Mouse (Mus musculus): ENCODE results near the gene Cox7b. TPM values are rescaled to one million over a fixed set of nuclear protein-coding genes. Genes with fewer than 3 reads are reported as not detected.
"Not testable (repeated sequence)": the region's sequence is repeated elsewhere in the genome, so short reads cannot be mapped to it uniquely, and the experiment has no call there.

The Cox7b gene
- 5.5 and 18.9 TPM in 2 replicates for polyA plus RNA-seq (2012; ENCODE audit: insufficient read depth, low replicate concordance)

DNA sequence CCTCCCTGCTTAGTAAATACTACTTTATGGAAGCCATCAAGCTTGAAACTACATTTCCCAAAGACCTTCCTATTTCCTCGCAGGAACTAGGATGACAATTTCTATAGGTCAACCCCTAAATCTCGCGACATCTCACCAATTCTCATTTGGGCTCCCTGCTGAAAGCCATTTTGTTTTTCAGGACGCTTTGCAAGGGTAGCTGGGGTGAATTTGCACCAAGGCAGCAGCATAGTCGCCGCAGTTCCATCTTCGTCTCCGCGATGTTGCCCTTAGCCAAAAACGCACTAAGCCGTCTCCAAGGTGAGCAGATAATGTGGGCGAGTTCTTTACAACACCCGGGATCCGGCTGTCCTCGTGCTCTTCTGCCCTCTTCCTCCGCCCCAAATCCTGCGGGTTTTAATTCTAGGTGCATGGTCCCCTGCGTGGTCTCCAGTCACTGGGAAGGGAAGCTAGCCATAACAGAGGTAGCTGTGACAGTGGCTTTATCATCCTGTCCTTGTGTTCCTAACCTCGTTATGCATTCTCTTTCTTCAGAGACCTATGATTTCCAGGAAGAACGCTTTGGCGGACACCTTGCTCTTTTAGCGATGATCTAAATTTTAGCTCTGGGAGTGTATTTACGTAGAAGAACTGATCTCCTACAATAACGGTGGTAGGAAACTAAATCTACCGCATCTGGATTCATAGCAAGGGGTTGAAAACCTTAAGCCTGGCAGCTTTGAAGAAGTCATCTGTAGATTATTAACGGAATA is at the start of gene Cox7b:
TSS of gene Cox7b (plus strand) at position 130 of the 752 bp plus-strand sequence.
- H3K4me1 ChIP-seq, result peaks cover 18% of the 10 kb centered on the region; the same call in 1 of the 2 replicates

DNA sequence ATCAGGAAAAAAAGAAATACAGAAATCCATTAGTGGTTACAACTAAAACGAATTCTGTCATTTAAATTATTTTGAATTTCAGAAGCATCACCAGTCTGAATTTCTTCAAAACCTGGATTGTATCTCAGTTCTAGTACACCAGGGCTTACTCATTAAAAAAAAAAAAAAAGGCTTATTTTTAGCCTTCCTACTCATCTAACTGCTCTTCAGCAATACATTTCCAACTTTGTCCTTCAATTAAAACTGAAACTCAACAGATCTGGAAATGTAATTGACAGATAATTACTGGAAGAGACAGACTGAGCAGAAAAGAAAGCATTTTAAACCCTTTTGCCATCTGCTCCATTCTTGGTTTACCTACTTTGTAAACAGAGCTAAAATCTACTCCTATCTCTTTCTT is 13.9 kb upstream of the Cox7b start:
- TF ChIP-seq GATA1 (IDR thresholded peaks at IDR 0.05; ENCODE audit: borderline replicate concordance, low read length), result no peak
- no peak for TF ChIP-seq FLI1 (IDR thresholded peaks at IDR 0.05; ENCODE audit: low read length)
- no peak overlapping the region for H3K4me3 ChIP-seq (replicated peaks)

More for the DNA sequence above, at the start of gene Cox7b:
- Histone ChIP-seq H3K4me3 (replicated peaks) (peak within 1 kb of the TSS; percentile 94), H3K27me3 (replicated peaks) (peaks cover 7% of the 10 kb centered on the region), H3K36me3 (replicated peaks; ENCODE audit: low read length) (peaks cover 25% of the 10 kb centered on the region), H3K9me3 (no peaks in the 10 kb centered on the region)
- TF ChIP-seq FLI1 (IDR thresholded peaks at IDR 0.05; ENCODE audit: low read length) (no peak), GATA1 (IDR thresholded peaks at IDR 0.05; ENCODE audit: borderline replicate concordance, low read length) (no peak)

DNA sequence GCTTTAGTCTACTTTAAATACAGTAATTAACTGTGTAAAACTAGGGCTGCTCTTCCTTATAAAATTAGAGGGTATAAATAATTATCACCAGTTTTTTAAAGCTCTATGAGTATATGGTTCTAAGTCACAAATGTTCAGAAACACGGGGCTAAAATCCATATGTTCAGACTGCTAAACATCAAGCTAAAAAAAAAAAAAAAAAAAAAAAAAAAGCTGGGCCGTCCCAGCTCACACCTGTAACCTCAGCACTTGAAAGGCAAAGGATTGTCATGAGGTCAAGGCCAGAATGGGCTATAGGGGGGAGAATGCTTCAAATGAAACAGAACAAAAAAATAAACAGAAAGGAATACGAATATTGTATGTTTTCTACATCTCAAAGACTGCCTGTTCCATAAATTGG is 4.7 kb upstream of the Cox7b start:
- Histone ChIP-seq H3K4me1 (peaks cover 33% of the 10 kb centered on the region), H3K36me3 (replicated peaks; ENCODE audit: low read length) (peaks cover 7% of the 10 kb centered on the region), H3K9me3 (no peaks in the 10 kb centered on the region), H3K4me3 (replicated peaks) (peak overlapping the region; percentile 96), H3K27me3 (replicated peaks) (peaks cover 6% of the 10 kb centered on the region)
- TF ChIP-seq GATA1 (IDR thresholded peaks at IDR 0.05; ENCODE audit: borderline replicate concordance, low read length) (no peak), FLI1 (IDR thresholded peaks at IDR 0.05; ENCODE audit: low read length) (no peak)

More for the DNA sequence above, 13.9 kb upstream of the Cox7b start:
- Histone ChIP-seq H3K27me3 (replicated peaks) (no peaks in the 10 kb centered on the region), H3K9me3 (no peaks in the 10 kb centered on the region), H3K4me1 (peaks cover 22% of the 10 kb centered on the region; the same call in 1 of the 2 replicates), H3K36me3 (replicated peaks; ENCODE audit: low read length) (peaks cover 65% of the 10 kb centered on the region)

DNA sequence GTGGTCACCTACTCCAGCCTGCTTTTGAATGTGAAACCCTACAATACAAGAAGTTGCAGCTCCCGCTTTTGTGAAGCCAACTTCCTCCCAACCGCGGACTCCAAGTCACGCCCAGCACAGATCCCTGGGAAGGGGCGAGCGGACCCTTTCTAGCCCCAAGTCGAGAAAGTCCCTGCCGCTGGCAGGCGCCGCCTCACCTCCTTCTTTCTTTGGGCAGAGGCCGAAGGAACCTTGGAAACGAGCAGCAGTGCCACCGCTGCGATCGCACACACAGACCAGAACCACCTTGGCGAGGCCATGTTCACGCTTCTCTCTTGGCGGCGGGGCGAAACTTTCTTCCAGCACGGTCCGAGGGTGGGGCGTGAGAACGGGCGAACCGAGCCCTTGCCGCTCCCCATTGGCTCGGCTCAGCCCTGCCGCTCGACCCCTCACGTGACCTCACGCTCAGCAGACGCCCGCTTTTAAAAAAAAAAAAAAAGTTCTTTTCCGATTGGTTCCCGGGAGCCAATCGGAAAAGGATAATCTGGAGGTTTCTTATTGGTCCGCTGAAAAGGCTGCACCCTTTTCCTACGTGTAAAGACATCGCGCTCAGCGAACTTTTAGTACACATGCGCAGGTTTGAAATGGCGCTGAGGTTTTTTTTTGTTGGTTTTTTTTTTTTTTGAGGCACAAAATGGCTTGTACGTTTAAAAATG is 3.9 kb upstream of the Cox7b start, which contains the start of gene Magt1:
TSS of gene Magt1 (minus strand) at position 442 of the 695 bp plus-strand sequence.
- H3K27me3 ChIP-seq (replicated peaks), result peaks cover 7% of the 10 kb centered on the region
- peak within 1 kb of the TSS; percentile 96 for H3K4me3 ChIP-seq (replicated peaks)
- H3K9me3 ChIP-seq, result no peaks in the 10 kb centered on the region
- TF ChIP-seq FLI1 (IDR thresholded peaks at IDR 0.05; ENCODE audit: low read length) (no peak), GATA1 (IDR thresholded peaks at IDR 0.05; ENCODE audit: borderline replicate concordance, low read length) (no peak)
- H3K36me3 ChIP-seq (replicated peaks; ENCODE audit: low read length), result peaks cover 3% of the 10 kb centered on the region
- peaks cover 31% of the 10 kb centered on the region for H3K4me1 ChIP-seq

DNA sequence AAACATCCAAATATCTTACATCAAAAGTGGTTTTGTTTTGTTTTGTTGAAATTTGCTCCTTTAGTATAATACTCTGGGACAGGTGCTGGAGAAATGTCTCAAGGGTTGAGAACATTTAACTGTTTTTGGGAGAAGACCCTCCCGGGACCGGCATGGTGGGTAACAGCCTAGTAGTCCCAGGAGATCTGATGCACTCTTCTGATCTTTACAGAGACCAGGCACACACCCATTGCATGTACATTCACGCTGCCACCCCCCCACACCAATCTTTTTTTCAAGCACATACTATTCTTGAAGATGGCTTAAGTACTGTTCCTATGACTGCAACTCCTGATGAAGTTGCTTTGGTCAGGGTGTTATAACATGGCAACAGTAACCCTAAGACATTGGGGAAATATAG is 2.9 kb upstream of the Cox7b start:
- Histone ChIP-seq H3K4me3 (replicated peaks) (peak overlapping the region; percentile 91), H3K9me3 (no peaks in the 10 kb centered on the region), H3K4me1 (peaks cover 31% of the 10 kb centered on the region), H3K27me3 (replicated peaks) (peaks cover 7% of the 10 kb centered on the region), H3K36me3 (replicated peaks; ENCODE audit: low read length) (peaks cover 5% of the 10 kb centered on the region)
- TF ChIP-seq GATA1 (IDR thresholded peaks at IDR 0.05; ENCODE audit: borderline replicate concordance, low read length) (no peak), FLI1 (IDR thresholded peaks at IDR 0.05; ENCODE audit: low read length) (no peak)

DNA sequence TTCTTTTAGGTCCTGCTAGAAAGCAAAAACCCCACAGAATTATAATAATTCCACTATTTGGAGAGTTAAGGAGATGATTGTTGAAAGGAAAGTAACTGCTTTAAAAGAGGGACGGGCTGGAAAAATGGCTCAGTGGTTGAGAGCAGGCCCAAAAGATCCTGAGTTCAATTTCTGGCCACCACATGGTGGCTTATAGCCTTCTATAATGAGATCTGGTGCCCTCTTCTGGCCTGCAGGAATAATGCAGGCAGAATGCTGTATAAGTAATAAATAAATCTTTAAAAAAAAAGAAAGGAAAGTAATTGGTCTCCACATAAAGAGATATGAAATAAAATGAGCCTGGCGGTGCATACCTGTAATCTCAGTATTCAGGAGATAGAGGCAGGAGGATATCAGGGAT is 2.3 kb upstream of the Cox7b start:
- Histone ChIP-seq H3K4me3 (replicated peaks) (no peak overlapping the region), H3K9me3 (no peaks in the 10 kb centered on the region), H3K36me3 (replicated peaks; ENCODE audit: low read length) (peaks cover 5% of the 10 kb centered on the region), H3K4me1 (peaks cover 31% of the 10 kb centered on the region), H3K27me3 (replicated peaks) (peaks cover 7% of the 10 kb centered on the region)
- TF ChIP-seq GATA1 (IDR thresholded peaks at IDR 0.05; ENCODE audit: borderline replicate concordance, low read length) (no peak), FLI1 (IDR thresholded peaks at IDR 0.05; ENCODE audit: low read length) (no peak)

DNA sequence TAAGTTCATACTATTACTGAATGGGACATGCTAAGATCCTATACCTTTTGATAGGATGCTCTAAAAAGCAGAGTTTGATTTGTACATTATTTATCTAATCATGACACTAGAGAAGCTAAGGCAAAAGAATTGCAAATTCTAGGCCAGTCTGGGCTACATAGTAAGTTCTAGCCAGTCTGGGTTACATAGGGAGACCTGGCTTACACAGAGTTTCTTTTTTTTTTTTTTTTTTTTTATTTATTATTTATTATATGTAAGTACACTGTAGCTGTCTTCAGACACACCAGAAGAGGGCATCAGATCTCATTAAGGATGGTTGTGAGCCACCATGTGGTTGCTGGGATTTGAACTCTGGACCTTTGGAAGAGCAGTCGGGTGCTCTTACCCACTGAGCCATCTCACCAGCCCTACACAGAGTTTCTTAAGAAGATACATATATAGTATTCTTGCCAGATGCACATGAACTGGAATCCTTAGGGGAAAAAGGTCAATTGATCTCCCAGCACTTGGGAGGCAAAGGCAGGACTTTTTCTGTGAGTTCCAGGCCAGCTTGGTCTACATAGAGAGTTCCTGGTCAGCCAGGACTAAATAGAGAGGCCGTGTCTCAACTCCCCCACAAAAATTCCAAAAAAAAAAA is 641 bp upstream of the Cox7b start:
- Histone ChIP-seq H3K36me3 (replicated peaks; ENCODE audit: low read length) (peaks cover 17% of the 10 kb centered on the region), H3K4me1 (peaks cover 20% of the 10 kb centered on the region; the same call in 1 of the 2 replicates), H3K4me3 (replicated peaks) (peak overlapping the region; percentile 94)
- H3K27me3 ChIP-seq (replicated peaks); H3K9me3 ChIP-seq: not testable (repeated sequence)

DNA sequence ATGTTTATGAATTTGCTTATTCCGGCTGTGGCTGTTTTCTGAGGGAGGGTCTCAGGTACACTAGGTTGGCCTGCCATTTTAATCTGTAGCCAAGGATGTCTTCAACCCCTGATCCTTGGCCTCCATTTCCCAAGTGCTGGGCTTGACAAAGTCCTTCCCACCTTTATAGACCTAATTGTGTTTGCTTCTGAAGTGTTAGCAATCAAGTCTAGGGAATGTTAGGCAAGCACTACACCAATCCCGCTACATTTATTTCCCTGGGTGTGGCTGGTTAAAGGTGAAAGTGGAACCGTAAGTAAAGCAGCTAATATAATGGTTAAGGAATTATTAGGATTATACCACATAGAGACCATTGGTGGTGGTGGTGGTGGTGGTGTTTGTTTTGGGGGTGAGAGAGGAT is 1.6 kb downstream of the Cox7b start:
- H3K4me3 ChIP-seq (replicated peaks), result peak overlapping the region; percentile 64
- TF ChIP-seq FLI1 (IDR thresholded peaks at IDR 0.05; ENCODE audit: low read length) (no peak), GATA1 (IDR thresholded peaks at IDR 0.05; ENCODE audit: borderline replicate concordance, low read length) (no peak)

DNA sequence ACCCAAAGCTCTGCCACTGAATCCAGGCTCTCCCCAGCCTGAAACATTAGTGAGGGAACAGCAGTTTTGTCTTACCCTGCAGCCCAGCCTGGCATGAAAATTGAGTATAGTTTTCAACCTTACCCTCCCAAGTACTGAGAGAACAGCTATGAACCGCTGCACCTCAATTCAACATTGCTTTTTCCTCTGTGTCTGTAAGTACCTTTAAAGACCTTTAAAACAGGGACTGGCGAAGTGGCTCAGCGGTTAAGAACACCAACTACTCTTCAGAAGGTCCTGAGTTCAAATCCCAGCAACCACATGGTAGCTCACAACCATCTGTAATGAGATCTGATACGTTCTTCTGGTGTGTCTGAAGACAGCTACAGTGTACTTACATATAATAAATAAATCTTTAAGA is 2.0 kb downstream of the Cox7b start:
- TF ChIP-seq GATA1 (IDR thresholded peaks at IDR 0.05; ENCODE audit: borderline replicate concordance, low read length) (no peak), FLI1 (IDR thresholded peaks at IDR 0.05; ENCODE audit: low read length) (no peak)
- H3K36me3 ChIP-seq (replicated peaks; ENCODE audit: low read length), result peaks cover 42% of the 10 kb centered on the region
- peaks cover 4% of the 10 kb centered on the region for H3K27me3 ChIP-seq (replicated peaks)
- H3K4me1 ChIP-seq, result peaks cover 16% of the 10 kb centered on the region; the same call in 1 of the 2 replicates
- no peaks in the 10 kb centered on the region for H3K9me3 ChIP-seq
- no peak overlapping the region for H3K4me3 ChIP-seq (replicated peaks)

More for the DNA sequence above, 1.6 kb downstream of the Cox7b start:
- peaks cover 18% of the 10 kb centered on the region; the same call in 1 of the 2 replicates for H3K4me1 ChIP-seq
- peaks cover 39% of the 10 kb centered on the region for H3K36me3 ChIP-seq (replicated peaks; ENCODE audit: low read length)
- peaks cover 4% of the 10 kb centered on the region for H3K27me3 ChIP-seq (replicated peaks)
- H3K9me3 ChIP-seq, result no peaks in the 10 kb centered on the region
